Mouse (Mus musculus) heart, embryonic 13.5 days (tissue): ENCODE data around the gene Zfp408. TPM values are rescaled to one million over a fixed set of nuclear protein-coding genes. Genes with fewer than 3 reads are reported as not detected.
"Not testable (repeated sequence)": the region's sequence is repeated elsewhere in the genome, so short reads cannot be mapped to it uniquely, and the experiment has no call there.

ENCODE experiments used
- ATAC-seq: fragments of 200-750 bp; cut with Nextera tagmentation; 2 replicates; pipeline ENCODE4 v1.8.0; 2017; ENCODE audit warnings: moderate TSS enrichment; ENCODE audit not compliant: insufficient number of reproducible peaks, low FRiP score, low TSS enrichment; ENCODE audit errors: extremely low read depth
- H3K27ac ChIP-seq: fragments of 300-500 bp; sonication (generic); replicated peaks from 2 replicates; pipeline ENCODE4 v1.5.1; 2015; ENCODE audit warnings: moderate library complexity, mild to moderate bottlenecking, inconsistent platforms
- H3K27me3 ChIP-seq: fragments of 300-500 bp; sonication (generic); replicated peaks from 2 replicates; pipeline ENCODE4 v1.6.1; 2015; ENCODE audit warnings: mild to moderate bottlenecking, inconsistent platforms
- H3K36me3 ChIP-seq: fragments of 300-500 bp; sonication (generic); 2 replicates; pipeline ENCODE4 v1.6.1; 2015; ENCODE audit warnings: mild to moderate bottlenecking, inconsistent platforms
- H3K4me1 ChIP-seq: fragments of 300-500 bp; sonication (generic); 2 replicates; pipeline ENCODE4 v1.6.1; 2015; ENCODE audit warnings: inconsistent platforms
- H3K4me2 ChIP-seq: fragments of 300-500 bp; sonication (generic); 2 replicates; pipeline ENCODE4 v1.6.1; 2015; ENCODE audit warnings: inconsistent platforms, mild to moderate bottlenecking, moderate library complexity
- H3K4me3 ChIP-seq: fragments of 300-500 bp; sonication (generic); 2 replicates; pipeline ENCODE4 v1.5.1; 2015; ENCODE audit warnings: moderate library complexity, mild to moderate bottlenecking, inconsistent platforms
- H3K9ac ChIP-seq: fragments of 300-500 bp; sonication (generic); 2 replicates; pipeline ENCODE4 v1.6.1; 2015; ENCODE audit warnings: inconsistent platforms, mild to moderate bottlenecking, moderate library complexity
- H3K9me3 ChIP-seq: fragments of 300-500 bp; sonication (generic); 2 replicates; pipeline ENCODE4 v1.6.1; 2016; ENCODE audit warnings: inconsistent platforms
- WGBS: fragments of 180-500 bp; shearing (Covaris S2); methylation state at CpG from one replicate; pipeline ENCODE4 v1.1.7; 2015; ENCODE audit warnings: mixed read lengths; 5-methylcytosine and 5-hydroxymethylcytosine counted together
- polyA plus RNA-seq: library from polyadenylated mRNA; unstranded; fragments of >200 nt; fragmentation: Nextera tagmentation; extraction: Ambion mirVana; gene quantifications from 2 replicates; pipeline ENCODE4 v1.2.1, GENCODE M21; 2015

Gene Zfp408
- polyA plus RNA-seq, 1 experiment from 2014 or later, result 7.0 TPM

- Histone ChIP-seq H3K4me2 (no peak overlapping the region), H3K36me3 (no peaks in the 10 kb centered on the region), H3K27ac (no peak overlapping the region), H3K27me3 (no peaks in the 10 kb centered on the region), H3K9ac (no peak overlapping the region), H3K4me3 (no peak overlapping the region), H3K4me1 (no peaks in the 10 kb centered on the region), H3K9me3 (no peaks in the 10 kb centered on the region)
- no peak for ATAC-seq
- 81% methylated on average over 11 of the region's 11 CpGs for WGBS
These were observed 14.1 kb downstream of the Zfp408 start for GRCm38 (mm10) chr2:91635486-91635885.

GRCm38 (mm10) chr2:91634841-91635240, 14.8 kb downstream of the Zfp408 start:
- 62% methylated on average over 9 of the region's 9 CpGs for WGBS
- Histone ChIP-seq H3K4me1 (no peaks in the 10 kb centered on the region), H3K9me3 (no peaks in the 10 kb centered on the region), H3K27me3 (no peaks in the 10 kb centered on the region), H3K9ac (no peak overlapping the region), H3K36me3 (no peaks in the 10 kb centered on the region), H3K27ac (no peak overlapping the region), H3K4me2 (no peak overlapping the region), H3K4me3 (no peak overlapping the region)
- no peak for ATAC-seq

- 59% methylated on average over 12 of the region's 12 CpGs for WGBS
- Histone ChIP-seq H3K4me1 (no peaks in the 10 kb centered on the region), H3K9me3 (no peaks in the 10 kb centered on the region), H3K4me3 (no peak overlapping the region), H3K4me2 (no peak overlapping the region), H3K27me3 (no peaks in the 10 kb centered on the region), H3K27ac (no peak overlapping the region), H3K36me3 (no peaks in the 10 kb centered on the region), H3K9ac (no peak overlapping the region)
- ATAC-seq, result no peak
These were observed 16.1 kb downstream of the Zfp408 start for GRCm38 (mm10) chr2:91633334-91633977.

DNA sequence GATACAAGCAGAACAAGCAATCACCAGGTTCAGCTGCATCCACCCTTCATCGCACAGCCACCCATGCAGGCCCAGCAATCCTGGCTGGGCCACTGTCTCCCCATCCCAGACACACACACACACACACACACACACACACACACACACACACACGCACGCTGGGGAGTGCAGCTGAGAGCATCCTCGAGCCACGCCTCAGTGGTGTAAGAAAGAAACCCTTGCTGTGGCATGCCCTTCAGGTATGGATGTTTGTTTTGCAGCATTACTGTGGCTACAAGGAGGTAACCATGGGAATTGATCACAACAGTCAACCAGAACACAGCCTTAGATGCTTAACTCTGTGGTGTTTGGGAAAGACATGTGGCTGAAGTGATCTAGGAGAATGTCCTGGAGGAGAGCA, 17.3 kb downstream of the Zfp408 start:
- ATAC-seq, result no peak
- Histone ChIP-seq H3K4me3 (no peak overlapping the region), H3K27me3 (no peaks in the 10 kb centered on the region), H3K27ac (no peak overlapping the region), H3K36me3 (no peaks in the 10 kb centered on the region), H3K9me3 (no peaks in the 10 kb centered on the region), H3K4me1 (no peaks in the 10 kb centered on the region), H3K9ac (no peak overlapping the region), H3K4me2 (no peak overlapping the region)
- 80% methylated on average over 5 of the region's 5 CpGs for WGBS

GRCm38 (mm10) chr2:91631826-91632225, 17.8 kb downstream of the Zfp408 start:
- H3K4me3 ChIP-seq, result no peak overlapping the region
- H3K27ac ChIP-seq, result no peak overlapping the region
- WGBS, result 84% methylated on average over 5 of the region's 5 CpGs
- no peaks in the 10 kb centered on the region for H3K9me3 ChIP-seq
- H3K4me1 ChIP-seq, result no peaks in the 10 kb centered on the region
- H3K9ac ChIP-seq, result no peak overlapping the region
- H3K27me3 ChIP-seq, result no peaks in the 10 kb centered on the region
- ATAC-seq, result no peak
- H3K36me3 ChIP-seq, result no peaks in the 10 kb centered on the region
- no peak overlapping the region for H3K4me2 ChIP-seq

DNA sequence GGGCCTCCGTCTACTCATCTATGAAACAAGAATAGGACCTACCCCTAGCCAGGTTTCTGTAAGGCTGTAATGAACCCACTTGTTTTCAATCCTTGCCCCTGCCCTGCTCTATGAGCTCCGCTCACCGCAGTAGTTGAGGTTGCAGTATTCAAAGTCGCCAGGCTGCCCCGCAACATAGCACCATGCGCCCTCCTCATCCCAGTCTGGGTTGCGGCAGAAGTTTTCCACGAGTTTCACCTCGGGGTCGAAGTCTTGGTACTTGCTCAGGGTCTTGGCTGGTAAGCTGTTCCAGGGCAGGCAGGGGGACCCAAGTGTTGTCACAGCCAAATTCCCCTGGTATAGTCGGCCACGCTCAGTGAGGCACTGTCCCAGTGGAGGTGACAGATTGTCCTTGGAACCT, 19.2 kb downstream of the Zfp408 start:
- H3K4me3 ChIP-seq, result no peak overlapping the region
- H3K4me1 ChIP-seq, result no peaks in the 10 kb centered on the region
- no peak overlapping the region for H3K9ac ChIP-seq
- H3K27me3 ChIP-seq, result no peaks in the 10 kb centered on the region
- H3K36me3 ChIP-seq, result no peaks in the 10 kb centered on the region
- no peak overlapping the region for H3K27ac ChIP-seq
- no peak for ATAC-seq
- H3K4me2 ChIP-seq, result no peak overlapping the region
- H3K9me3 ChIP-seq, result no peaks in the 10 kb centered on the region
- 82% methylated on average over 12 of the region's 12 CpGs for WGBS

- Histone ChIP-seq H3K27me3 (no peaks in the 10 kb centered on the region), H3K27ac (no peak overlapping the region), H3K36me3 (no peaks in the 10 kb centered on the region), H3K4me2 (no peak overlapping the region), H3K9ac (no peak overlapping the region), H3K9me3 (no peaks in the 10 kb centered on the region), H3K4me1 (no peaks in the 10 kb centered on the region), H3K4me3 (no peak overlapping the region)
- ATAC-seq, result no peak
- WGBS, result 76% methylated on average over 18 of the region's 18 CpGs
These were observed 19.9 kb downstream of the Zfp408 start for GRCm38 (mm10) chr2:91629682-91630081.

DNA sequence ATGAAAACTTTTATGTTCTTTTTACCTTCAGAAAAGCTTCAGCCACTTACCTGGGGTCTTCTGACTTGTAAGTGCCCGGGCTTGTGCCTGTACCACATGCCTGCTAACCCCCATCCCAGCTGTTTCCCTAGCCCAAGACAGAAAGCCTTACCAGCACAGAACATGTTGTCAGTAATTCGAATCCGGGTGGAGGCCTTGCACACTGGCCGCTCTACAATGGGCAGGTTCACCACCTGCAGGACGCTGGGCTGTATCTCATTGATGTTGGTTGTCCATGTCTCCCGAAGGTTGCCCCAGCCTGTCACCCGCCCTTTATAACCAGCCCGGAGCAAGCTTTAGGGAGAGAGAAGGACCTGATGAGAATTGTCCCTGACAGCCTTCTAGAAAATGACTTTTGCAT, 21.4 kb downstream of the Zfp408 start:
- Histone ChIP-seq H3K4me2 (no peak overlapping the region), H3K4me1 (no peaks in the 10 kb centered on the region), H3K4me3 (no peak overlapping the region), H3K27me3 (no peaks in the 10 kb centered on the region), H3K9me3 (no peaks in the 10 kb centered on the region), H3K9ac (no peak overlapping the region), H3K36me3 (peaks cover 9% of the 10 kb centered on the region), H3K27ac (no peak overlapping the region)
- WGBS, result 84% methylated on average over 8 of the region's 8 CpGs
- ATAC-seq, result no peak

DNA sequence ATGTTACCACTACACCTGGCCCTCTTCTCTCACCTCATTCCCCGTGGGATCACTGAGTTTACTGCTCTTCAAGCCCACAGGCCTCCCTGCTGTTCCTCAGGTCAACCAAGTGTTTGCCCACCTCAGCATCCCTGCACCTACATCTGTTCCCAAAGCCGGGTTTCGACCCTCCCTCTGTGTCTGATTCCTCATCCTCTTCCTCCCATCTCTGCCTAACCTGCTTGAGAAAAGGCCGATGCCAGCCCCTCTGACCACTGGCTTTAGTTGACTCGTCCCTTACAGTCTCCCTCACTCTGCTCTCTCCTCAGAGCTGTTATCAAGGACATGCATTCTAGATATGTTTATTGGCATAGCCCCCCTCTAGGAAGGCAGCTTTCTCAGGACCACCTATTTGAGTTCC, 22.1 kb downstream of the Zfp408 start:
- Histone ChIP-seq H3K4me3 (no peak overlapping the region), H3K27me3 (no peaks in the 10 kb centered on the region), H3K4me1 (no peaks in the 10 kb centered on the region), H3K27ac (no peak overlapping the region), H3K36me3 (peaks cover 14% of the 10 kb centered on the region), H3K9ac (no peak overlapping the region), H3K9me3 (no peaks in the 10 kb centered on the region), H3K4me2 (no peak overlapping the region)
- WGBS, result 63% methylated on average over 5 of the region's 5 CpGs
- ATAC-seq, result no peak

- ATAC-seq, H3K4me1 ChIP-seq, H3K9ac ChIP-seq, H3K4me2 ChIP-seq, H3K9me3 ChIP-seq, H3K27me3 ChIP-seq, H3K4me3 ChIP-seq, H3K27ac ChIP-seq: not testable (repeated sequence)
- H3K36me3 ChIP-seq, result peaks cover 55% of the 10 kb centered on the region
- WGBS, result 95% methylated on average over 7 of the region's 7 CpGs
These were observed 26.2 kb downstream of the Zfp408 start for GRCm38 (mm10) chr2:91623366-91623765.

- ATAC-seq, result no peak
- Histone ChIP-seq H3K4me2 (no peak overlapping the region), H3K27me3 (no peaks in the 10 kb centered on the region), H3K9ac (no peak overlapping the region), H3K4me3 (no peak overlapping the region), H3K4me1 (no peaks in the 10 kb centered on the region), H3K27ac (no peak overlapping the region), H3K9me3 (no peaks in the 10 kb centered on the region), H3K36me3 (peaks cover 65% of the 10 kb centered on the region)
- WGBS, result 90% methylated on average over 5 of the region's 5 CpGs
These were observed 27.2 kb downstream of the Zfp408 start for GRCm38 (mm10) chr2:91622356-91622755.

- not testable (repeated sequence) for H3K27ac ChIP-seq, H3K4me3 ChIP-seq, H3K4me1 ChIP-seq, ATAC-seq, H3K27me3 ChIP-seq, H3K9me3 ChIP-seq, H3K9ac ChIP-seq, H3K4me2 ChIP-seq
- peaks cover 90% of the 10 kb centered on the region for H3K36me3 ChIP-seq
These were observed 40.2 kb downstream of the Zfp408 start for GRCm38 (mm10) chr2:91609370-91609769.
